Mouse (Mus musculus) heart, adult 2 months (tissue): Measurements from ENCODE around the gene Rtp1.

Source experiments
- CTCF ChIP-seq: fragments of 200-600 bp; IDR thresholded peaks from 2 replicates; pipeline ENCODE4 v1.8.1; 2022; ENCODE audit warnings: antibody characterized with exemption, mild to moderate bottlenecking, moderate library complexity
- POLR2A ChIP-seq: fragments of 200-500 bp; IDR thresholded peaks from 2 replicates; pipeline ENCODE4 v1.6.1; 2011; ENCODE audit warnings: mild to moderate bottlenecking, low read depth, low read length, control low read depth; ENCODE audit not compliant: insufficient read depth

DNA sequence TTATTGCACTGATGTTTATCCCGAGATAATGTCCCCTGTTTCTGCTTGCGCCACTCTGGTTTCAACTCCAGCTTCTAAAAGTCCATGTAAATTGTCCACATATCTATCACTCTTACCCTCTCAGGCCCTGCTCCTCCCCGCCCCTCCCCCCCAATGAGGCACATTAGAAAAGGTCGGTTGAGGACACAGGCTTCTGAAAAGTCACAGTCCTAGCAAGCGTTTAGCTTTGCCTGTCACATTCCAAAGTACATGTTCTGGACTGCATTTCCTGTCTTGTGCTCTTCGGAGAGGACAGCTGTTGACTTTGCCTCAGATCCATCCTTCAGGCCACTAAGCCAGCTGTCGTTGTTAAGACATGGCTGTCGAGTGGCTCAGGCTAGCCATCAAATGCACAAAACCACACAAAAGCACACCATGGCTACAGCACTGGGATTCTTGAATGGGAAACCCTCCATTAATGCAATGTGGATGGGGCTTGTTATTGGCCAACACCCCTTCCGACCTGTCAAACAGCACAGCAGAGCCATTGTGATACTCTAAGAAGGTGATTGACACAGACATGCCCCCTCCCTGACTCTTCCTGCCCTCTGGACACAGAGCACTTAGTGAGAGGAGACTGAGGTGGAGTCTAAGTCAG lies 12.2 kb upstream of the Rtp1 start:
- TF ChIP-seq CTCF (no peak), POLR2A (no peak)
